8 mouse cellular contexts compared by ENCODE assay signal in the genomic region with DNA sequence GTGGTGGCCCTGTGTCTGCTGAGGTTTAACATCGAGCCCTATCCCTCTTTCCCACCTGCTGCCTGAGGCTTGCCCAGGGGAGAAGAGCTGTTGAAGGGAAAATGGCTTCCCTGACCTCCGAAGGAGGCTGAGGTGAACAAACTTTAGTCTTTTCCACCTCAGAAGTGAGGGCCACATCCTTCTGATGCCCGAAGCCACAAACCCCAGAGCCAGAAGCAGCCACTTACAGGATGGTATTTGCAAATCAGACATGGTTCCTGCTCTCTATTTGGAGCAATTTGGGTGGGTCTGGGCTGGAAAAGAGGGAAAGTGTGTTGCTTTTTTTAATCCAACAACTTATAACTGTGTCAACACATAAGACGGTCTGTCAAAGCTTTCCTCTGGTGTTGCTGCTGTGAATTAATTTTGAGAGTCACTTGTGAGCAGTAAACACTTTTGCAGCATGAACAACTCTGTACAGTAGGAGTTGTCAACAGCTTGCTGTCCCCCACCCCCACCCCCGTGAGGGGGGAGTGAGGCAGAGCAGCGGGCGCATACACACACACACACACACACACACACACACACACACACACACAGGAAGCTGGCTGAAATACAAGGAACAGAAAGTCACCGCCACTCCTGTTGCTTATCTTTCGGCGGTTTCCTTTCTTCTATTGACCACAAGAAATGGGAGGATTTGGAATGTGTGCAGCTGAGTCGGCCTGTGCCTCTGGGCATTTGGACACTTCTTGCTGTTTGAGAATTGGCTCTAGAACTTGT.
DNase-seq lines count a peak whose midpoint lies in the region; ATAC-seq lines count a peak whose summit lies in the region.
"Had no signal": no experiment of that assay in that cellular context is flagged by ENCODE, and none has a peak within 500 bp of the region (broad histone marks: within the 10 kb centered on the region; RNA-seq: fewer than 3 reads in every experiment).

No protein-coding gene starts in this region.

- ATAC-seq in kidney, embryonic 16.5 days (ENCODE audit: low FRiP score, low TSS enrichment), result peak; percentile 65

- H3K9ac ChIP-seq in kidney, embryonic 16.5 days (replicated peaks; ENCODE audit: low read length), result no peak overlapping the region

- 41% methylated on average over 11 of the region's 11 CpGs for WGBS in kidney, embryonic 16.5 days

- H3K27ac ChIP-seq in kidney, embryonic 16.5 days (ENCODE audit: low read length), result peak overlapping the region; percentile 9; the same call in 1 of the 2 replicates

- H3K9me3 ChIP-seq in kidney, embryonic 16.5 days (ENCODE audit: low read length), result no peaks in the 10 kb centered on the region

- no peaks in the 10 kb centered on the region for H3K36me3 ChIP-seq in kidney, embryonic 16.5 days (ENCODE audit: insufficient read depth, low read length)

- peak; percentile 76 to 84 for DNase-seq in right cerebral cortex, postnatal 10 days (ENCODE audit: low spot score in 2 of 2)
- DNase-seq in right cerebral cortex, postnatal 25 days, result no peak
- peak; percentile 73 for DNase-seq in adrenal gland, postnatal 14 days
- peak; percentile 84 to 87 for DNase-seq in heart, adult 18-20 months
- peak; percentile 85 for DNase-seq in lung, postnatal 14 days
- DNase-seq in testis, postnatal 14 days (ENCODE audit: low spot score), result peak; percentile 41

- H3K4me3 ChIP-seq in kidney, embryonic 16.5 days (ENCODE audit: low read length), result no peak overlapping the region
- H3K4me3 ChIP-seq: erythroblast, embryonic 14.5 days had no signal

- H3K4me1 ChIP-seq in kidney, embryonic 16.5 days (ENCODE audit: insufficient read depth, low read length), result peaks cover 32% of the 10 kb centered on the region

- H3K4me2 ChIP-seq in kidney, embryonic 16.5 days (replicated peaks; ENCODE audit: low read depth, low read length), result no peak overlapping the region

- no peaks in the 10 kb centered on the region for H3K27me3 ChIP-seq in kidney, embryonic 16.5 days (ENCODE audit: insufficient read depth, low read length)
